Mouse (Mus musculus) hindbrain, embryonic 11.5 days (tissue): ENCODE measurements around the gene Cnrip1. TPM values are rescaled to one million over a fixed set of nuclear protein-coding genes. Genes with fewer than 3 reads are reported as not detected.
A peak's percentile ranks its signal among the peaks of the same experiment; 100 is the strongest.
"Not testable (repeated sequence)": the region's sequence is repeated elsewhere in the genome, so short reads cannot be mapped to it uniquely, and the experiment has no call there.

Source experiments
- ATAC-seq: fragments of 200-750 bp; cut with Nextera tagmentation; 2 replicates; pipeline ENCODE4 v1.8.0; 2017; ENCODE audit warnings: mild to moderate bottlenecking, moderate TSS enrichment, moderate library complexity; ENCODE audit not compliant: low FRiP score
- DNase-seq: peaks from one replicate; pipeline ENCODE4 v3.0.0-alpha.2; 2015; ENCODE audit warnings: low spot score
- H3K27ac ChIP-seq: fragments of 300-500 bp; sonication (generic); 2 replicates; pipeline ENCODE4 v1.5.1; 2014; ENCODE audit warnings: mild to moderate bottlenecking, low read depth, low read length
- H3K27me3 ChIP-seq: fragments of 300-500 bp; sonication (generic); 2 replicates; pipeline ENCODE4 v1.6.1; 2014; ENCODE audit warnings: mild to moderate bottlenecking, low read length, moderate library complexity, mixed read lengths; ENCODE audit not compliant: control insufficient read depth, insufficient read depth
- H3K36me3 ChIP-seq: fragments of 300-500 bp; sonication (generic); 2 replicates; pipeline ENCODE4 v1.6.1; 2014; ENCODE audit warnings: mild to moderate bottlenecking, low read length, moderate library complexity, mixed read lengths; ENCODE audit not compliant: control insufficient read depth, insufficient read depth
- H3K4me1 ChIP-seq: fragments of 300-500 bp; sonication (generic); replicated peaks from 2 replicates; pipeline ENCODE4 v1.6.1; 2014; ENCODE audit warnings: low read length, mixed read lengths; ENCODE audit not compliant: control insufficient read depth, insufficient read depth
- H3K4me2 ChIP-seq: fragments of 300-500 bp; sonication (generic); replicated peaks from 2 replicates; pipeline ENCODE4 v1.6.1; 2014; ENCODE audit warnings: mild to moderate bottlenecking, low read depth, low read length
- H3K4me3 ChIP-seq: fragments of 300-500 bp; sonication (generic); 2 replicates; pipeline ENCODE4 v1.5.1; 2014; ENCODE audit warnings: low read depth, low read length
- H3K9ac ChIP-seq: fragments of 300-500 bp; sonication (generic); 2 replicates; pipeline ENCODE4 v1.6.1; 2014; ENCODE audit warnings: low read depth, low read length
- H3K9me3 ChIP-seq: fragments of 300-500 bp; sonication (generic); 2 replicates; pipeline ENCODE4 v1.6.1; 2016; ENCODE audit warnings: low read length; ENCODE audit not compliant: control insufficient read depth
- WGBS: fragments of 180-500 bp; shearing (Covaris S2); extraction: QIAGEN DNeasy Blood & Tissue Kit; methylation state at CpG from one replicate; pipeline ENCODE4 v1.1.7; 2014; 5-methylcytosine and 5-hydroxymethylcytosine counted together
- polyA plus RNA-seq: library from polyadenylated mRNA; unstranded; fragments of >200 nt; fragmentation: Nextera tagmentation; extraction: Ambion mirVana; gene quantifications from 2 replicates; pipeline ENCODE4 v1.2.1, GENCODE M21; 2014

Gene Cnrip1
- polyA plus RNA-seq = 26.6 and 27.6 TPM in 2 replicates

GRCm38 (mm10) chr11:17051545-17052475 is at the start of gene Cnrip1, which contains the start of gene Plek:
TSS of gene Cnrip1 (plus strand) at chr11:17051586.
TSS of gene Plek (minus strand) at chr11:17052381.
- DNase-seq (peak; percentile 70), ATAC-seq (peak; percentile 95)
- Histone ChIP-seq H3K9ac (peak within 1 kb of the TSS; percentile 71), H3K27me3 (no peaks in the 10 kb centered on the region), H3K9me3 (no peaks in the 10 kb centered on the region), H3K4me2 (peak within 1 kb of the TSS; percentile 76), H3K36me3 (no peaks in the 10 kb centered on the region), H3K4me3 (peak within 1 kb of the TSS; percentile 62), H3K27ac (peak within 1 kb of the TSS; percentile 63), H3K4me1 (0 out of 2 replicates have a peak, but pooled peaks cover 3% of the 10 kb centered on the region)
- 2% methylated on average over 37 of the region's 38 CpGs for WGBS

- Histone ChIP-seq H3K27ac (no peak overlapping the region), H3K4me3 (no peak overlapping the region), H3K4me1 (no peaks in the 10 kb centered on the region), H3K9ac (no peak overlapping the region), H3K27me3 (no peaks in the 10 kb centered on the region), H3K9me3 (no peaks in the 10 kb centered on the region), H3K4me2 (no peak overlapping the region), H3K36me3 (no peaks in the 10 kb centered on the region)
- DNase-seq (no peak), ATAC-seq (no peak)
- WGBS = 84% methylated on average over 7 of the region's 7 CpGs
Measured at GRCm38 (mm10) chr11:17002739-17003373, 48.5 kb upstream of the Cnrip1 start.

- DNase-seq = no peak
- Histone ChIP-seq H3K4me2 (no peak overlapping the region), H3K4me1 (no peaks in the 10 kb centered on the region), H3K9me3 (no peaks in the 10 kb centered on the region), H3K36me3 (no peaks in the 10 kb centered on the region), H3K27ac (no peak overlapping the region), H3K9ac (no peak overlapping the region), H3K4me3 (no peak overlapping the region), H3K27me3 (no peaks in the 10 kb centered on the region)
- ATAC-seq = no peak
- 87% methylated on average over 3 of the region's 3 CpGs for WGBS
Measured at GRCm38 (mm10) chr11:17003757-17004156, 47.6 kb upstream of the Cnrip1 start.

GRCm38 (mm10) chr11:17004899-17005846 is 46.2 kb upstream of the Cnrip1 start:
- DNase-seq (no peak), ATAC-seq (no peak)
- no peak overlapping the region for H3K27ac ChIP-seq
- no peaks in the 10 kb centered on the region for H3K27me3 ChIP-seq
- H3K9me3 ChIP-seq = no peaks in the 10 kb centered on the region
- H3K4me1 ChIP-seq = no peaks in the 10 kb centered on the region
- no peak overlapping the region for H3K4me3 ChIP-seq
- no peak overlapping the region for H3K4me2 ChIP-seq
- WGBS = 92% methylated on average over 4 of the region's 4 CpGs
- H3K36me3 ChIP-seq = no peaks in the 10 kb centered on the region
- no peak overlapping the region for H3K9ac ChIP-seq

GRCm38 (mm10) chr11:17006526-17006925 is 44.9 kb upstream of the Cnrip1 start:
- 97% methylated on average over 2 of the region's 3 CpGs for WGBS
- H3K9me3 ChIP-seq, DNase-seq, H3K9ac ChIP-seq, H3K27me3 ChIP-seq, H3K36me3 ChIP-seq, H3K4me2 ChIP-seq, H3K4me1 ChIP-seq, H3K27ac ChIP-seq, H3K4me3 ChIP-seq, ATAC-seq: not testable (repeated sequence)

GRCm38 (mm10) chr11:17007517-17008173 is 43.7 kb upstream of the Cnrip1 start:
- no peaks in the 10 kb centered on the region for H3K27me3 ChIP-seq
- no peaks in the 10 kb centered on the region for H3K9me3 ChIP-seq
- H3K9ac ChIP-seq = no peak overlapping the region
- DNase-seq (no peak), ATAC-seq (no peak)
- WGBS = 93% methylated on average over 5 of the region's 5 CpGs
- no peak overlapping the region for H3K4me3 ChIP-seq
- no peak overlapping the region for H3K27ac ChIP-seq
- no peak overlapping the region for H3K4me2 ChIP-seq
- H3K4me1 ChIP-seq = no peaks in the 10 kb centered on the region
- H3K36me3 ChIP-seq = no peaks in the 10 kb centered on the region

GRCm38 (mm10) chr11:17008498-17008941 is 42.9 kb upstream of the Cnrip1 start:
- DNase-seq (no peak), ATAC-seq (no peak)
- no peak overlapping the region for H3K9ac ChIP-seq
- H3K9me3 ChIP-seq = no peaks in the 10 kb centered on the region
- no peak overlapping the region for H3K27ac ChIP-seq
- no peaks in the 10 kb centered on the region for H3K27me3 ChIP-seq
- H3K4me1 ChIP-seq = no peaks in the 10 kb centered on the region
- H3K36me3 ChIP-seq = no peaks in the 10 kb centered on the region
- WGBS = 76% methylated on average over 7 of the region's 7 CpGs
- no peak overlapping the region for H3K4me2 ChIP-seq
- no peak overlapping the region for H3K4me3 ChIP-seq

GRCm38 (mm10) chr11:17012948-17013347 is 38.4 kb upstream of the Cnrip1 start:
- no peaks in the 10 kb centered on the region for H3K4me1 ChIP-seq
- no peaks in the 10 kb centered on the region for H3K36me3 ChIP-seq
- no peak overlapping the region for H3K4me3 ChIP-seq
- ATAC-seq = no peak
- H3K27ac ChIP-seq = no peak overlapping the region
- H3K9me3 ChIP-seq = no peaks in the 10 kb centered on the region
- no peak overlapping the region for H3K9ac ChIP-seq
- no peaks in the 10 kb centered on the region for H3K27me3 ChIP-seq
- H3K4me2 ChIP-seq = no peak overlapping the region
- DNase-seq = no peak
